Mouse (Mus musculus) small intestine, adult 2 months (tissue): ENCODE results near the gene Mapk6. TPM values are rescaled to one million over a fixed set of nuclear protein-coding genes. Genes with fewer than 3 reads are reported as not detected.

Experiments used
- H3K27ac ChIP-seq: fragments of 200-500 bp; 2 replicates; pipeline ENCODE4 v1.5.1; 2012; ENCODE audit warnings: low read depth, low read length, control low read depth, inconsistent platforms; ENCODE audit not compliant: insufficient read depth
- H3K27me3 ChIP-seq: fragments of 200-500 bp; 2 replicates; pipeline ENCODE4 v1.6.1; 2012; ENCODE audit warnings: mild to moderate bottlenecking, moderate library complexity, low read length, inconsistent platforms; ENCODE audit not compliant: control insufficient read depth, insufficient read depth
- H3K36me3 ChIP-seq: fragments of 200-500 bp; 2 replicates; pipeline ENCODE4 v1.6.1; 2012; ENCODE audit warnings: mild to moderate bottlenecking, low read length, control low read depth, inconsistent platforms; ENCODE audit not compliant: control insufficient read depth, insufficient read depth
- H3K4me1 ChIP-seq: fragments of 200-500 bp; 2 replicates; pipeline ENCODE4 v1.6.1; 2012; ENCODE audit warnings: low read length, inconsistent platforms, mixed read lengths; ENCODE audit not compliant: control insufficient read depth, insufficient read depth, insufficient read length
- H3K4me3 ChIP-seq: fragments of 200-500 bp; 2 replicates; pipeline ENCODE4 v1.5.1; 2012; ENCODE audit warnings: low read depth, mild to moderate bottlenecking, control low read depth, inconsistent platforms, low read length, moderate library complexity
- CTCF ChIP-seq: fragments of 200-500 bp; IDR thresholded peaks from 2 replicates; pipeline ENCODE4 v1.5.1; 2012; ENCODE audit warnings: low read depth, mild to moderate bottlenecking, control low read depth, inconsistent platforms, low read length, moderate library complexity, mixed read lengths; ENCODE audit not compliant: insufficient replicate concordance, insufficient read length; ENCODE audit errors: extremely low read depth
- POLR2A ChIP-seq: fragments of 200-500 bp; IDR thresholded peaks from 2 replicates; pipeline ENCODE4 v1.6.1; 2012; ENCODE audit warnings: low read depth, mild to moderate bottlenecking, control low read depth, inconsistent platforms, low read length, moderate library complexity
- WGBS: fragments of 180-500 bp; shearing (Covaris S2); methylation state at CpG from one replicate; pipeline ENCODE4 v1.1.7; 2018; 5-methylcytosine and 5-hydroxymethylcytosine counted together
- polyA plus RNA-seq: library from polyadenylated mRNA; depleted of rRNA; stranded (reverse); fragments of >200 nt; gene quantifications from 2 replicates; pipeline ENCODE4 v1.2.3, GENCODE M21; 2012

The Mapk6 gene
- polyA plus RNA-seq, 1 experiment, result 28.9 TPM

DNA sequence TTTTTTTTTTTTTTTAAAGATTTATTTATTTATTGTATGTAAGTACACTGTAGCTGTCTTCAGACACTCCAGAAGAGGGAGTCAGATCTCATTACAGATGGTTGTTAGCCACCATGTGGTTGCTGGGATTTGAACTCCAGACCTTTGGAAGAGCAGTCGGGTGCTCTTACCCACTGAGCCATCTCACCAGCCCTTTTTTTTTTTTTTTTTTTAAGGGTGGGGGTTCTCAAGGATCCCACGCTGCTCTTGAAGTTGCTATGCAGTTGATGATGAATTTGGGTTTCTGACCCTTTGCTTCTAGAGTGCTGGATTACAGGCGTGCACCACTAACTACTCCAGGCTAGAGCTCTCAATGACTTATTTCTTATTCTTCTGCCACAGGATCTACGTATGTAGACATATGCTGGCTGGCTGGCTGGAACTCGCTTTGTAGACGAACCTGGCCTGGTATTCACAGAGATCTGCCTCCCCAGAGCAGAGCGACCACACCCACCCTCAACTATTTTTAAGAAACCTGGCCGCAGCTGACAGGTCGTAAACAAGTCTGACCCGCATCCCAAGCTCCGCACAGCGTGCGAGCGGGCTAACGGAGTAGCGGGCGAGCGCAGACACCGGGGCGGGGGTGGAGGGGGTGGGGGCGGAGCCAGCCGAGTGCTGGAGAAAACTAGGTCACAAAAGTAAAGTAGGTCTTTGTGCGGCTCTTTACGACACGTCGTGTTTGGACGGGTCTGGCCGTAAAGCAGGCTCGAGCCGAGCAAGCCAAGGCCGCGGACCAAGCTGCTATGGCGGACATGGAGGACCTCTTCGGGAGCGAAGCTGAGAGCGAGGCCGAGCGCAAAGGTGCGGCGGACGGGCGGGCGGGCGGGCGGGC lies 31.2 kb upstream of the Mapk6 start, which contains the start of gene Leo1:
Gene Leo1 (plus strand): TSS at position 729 of the 871 bp plus-strand sequence.
- 1% methylated on average over 45 of the region's 45 CpGs for WGBS
- Histone ChIP-seq H3K4me3 (peak within 1 kb of the TSS; percentile 90), H3K4me1 (peaks cover 2% of the 10 kb centered on the region), H3K36me3 (peaks cover 7% of the 10 kb centered on the region), H3K27me3 (no peaks in the 10 kb centered on the region), H3K27ac (peak within 1 kb of the TSS; percentile 47; the same call in 1 of the 2 replicates)
- TF ChIP-seq POLR2A (peak; percentile 49; the same call in 1 of the 2 replicates), CTCF (no peak)

DNA sequence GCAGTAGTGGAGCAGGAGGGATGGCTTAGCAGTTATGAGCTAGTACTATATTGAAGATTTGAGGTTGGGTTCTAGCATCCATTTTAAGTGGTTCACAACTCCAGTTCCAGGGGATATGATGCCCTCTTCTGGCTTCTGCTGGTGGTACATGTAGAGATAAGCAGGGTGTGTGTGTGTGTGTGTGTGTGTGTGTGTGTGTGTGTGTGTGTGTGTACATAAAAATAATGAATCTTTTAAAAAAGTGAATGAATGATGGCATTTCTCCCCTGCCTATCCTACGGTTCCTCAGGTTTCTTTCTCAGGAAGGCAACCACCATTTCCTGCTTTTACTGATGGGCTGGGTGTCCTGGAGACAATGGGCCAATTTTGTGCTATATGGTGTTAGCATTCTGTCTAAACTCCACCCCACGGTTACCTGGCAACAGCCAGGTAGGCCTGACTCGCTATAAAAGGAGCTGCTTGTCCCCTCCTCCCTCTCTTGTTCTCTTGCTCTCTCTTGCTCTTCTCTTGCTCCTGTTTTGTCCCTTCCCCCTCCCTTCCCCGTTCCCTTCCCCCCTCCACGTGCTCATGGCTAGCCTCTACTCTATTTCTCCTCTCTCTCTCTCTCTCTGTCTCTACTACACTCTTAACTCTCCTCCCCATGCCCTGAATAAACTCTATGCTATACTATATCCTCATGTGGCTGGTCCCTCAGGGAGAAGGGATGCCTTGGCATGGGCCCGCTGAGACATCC lies 28.0 kb upstream of the Mapk6 start:
- H3K4me3 ChIP-seq, result no peak overlapping the region
- H3K36me3 ChIP-seq, result no peaks in the 10 kb centered on the region
- peaks cover 14% of the 10 kb centered on the region for H3K4me1 ChIP-seq
- WGBS, result 20% methylated on average over 6 of the region's 6 CpGs
- H3K27ac ChIP-seq, result no peak overlapping the region
- H3K27me3 ChIP-seq, result no peaks in the 10 kb centered on the region
- TF ChIP-seq POLR2A, result no peak
- no peak for TF ChIP-seq CTCF

DNA sequence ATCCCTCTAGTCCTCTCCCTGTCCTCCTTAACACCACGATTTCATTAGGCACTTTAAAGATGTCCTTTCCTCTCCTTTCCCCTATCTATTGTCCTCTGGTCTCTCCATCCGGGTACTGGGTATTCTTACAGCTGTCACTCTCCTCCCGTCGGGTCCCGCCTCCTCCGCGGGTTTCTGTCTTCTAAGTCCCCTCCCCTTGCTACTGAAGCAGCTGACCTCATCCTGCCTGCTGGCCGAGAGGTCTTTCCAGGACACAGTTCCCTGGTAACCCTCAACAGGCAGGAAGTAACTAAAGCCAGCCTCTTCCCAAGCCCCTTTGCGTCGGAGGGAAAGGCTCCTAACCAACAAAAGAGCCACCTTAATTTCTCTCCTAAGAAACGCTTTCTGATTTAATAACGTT lies 26.1 kb upstream of the Mapk6 start:
- 6% methylated on average over 12 of the region's 12 CpGs for WGBS
- H3K36me3 ChIP-seq, result no peaks in the 10 kb centered on the region
- H3K27ac ChIP-seq, result peak overlapping the region; percentile 57
- H3K27me3 ChIP-seq, result no peaks in the 10 kb centered on the region
- H3K4me3 ChIP-seq, result no peak overlapping the region
- peaks cover 12% of the 10 kb centered on the region; the same call in 1 of the 2 replicates for H3K4me1 ChIP-seq
- TF ChIP-seq POLR2A (no peak), CTCF (no peak)

DNA sequence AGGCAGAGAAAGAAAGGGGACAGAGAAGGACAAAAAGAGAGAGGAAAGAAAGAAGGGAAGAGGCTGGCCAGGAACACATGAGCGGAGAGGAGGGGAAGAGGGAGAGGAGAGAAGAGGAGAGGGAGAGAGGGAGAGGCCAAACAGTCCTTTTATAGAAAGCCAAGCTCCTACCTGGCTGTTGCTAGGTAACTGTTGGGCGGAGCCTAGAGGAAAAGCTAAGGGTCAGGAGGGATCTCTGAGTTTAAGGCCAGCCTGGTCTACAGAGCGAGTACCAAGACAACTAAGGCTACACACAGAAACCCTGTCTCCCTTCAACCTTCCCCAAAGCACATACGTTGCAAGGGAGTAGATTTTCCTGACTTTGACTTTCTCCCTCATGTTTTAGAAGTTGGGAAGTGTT lies 25.5 kb upstream of the Mapk6 start:
- Histone ChIP-seq H3K36me3 (no peaks in the 10 kb centered on the region), H3K4me1 (peaks cover 12% of the 10 kb centered on the region; the same call in 1 of the 2 replicates), H3K27ac (peak overlapping the region; percentile 57), H3K27me3 (no peaks in the 10 kb centered on the region), H3K4me3 (no peak overlapping the region)
- 81% methylated on average over 4 of the region's 4 CpGs for WGBS
- no peak for TF ChIP-seq CTCF

DNA sequence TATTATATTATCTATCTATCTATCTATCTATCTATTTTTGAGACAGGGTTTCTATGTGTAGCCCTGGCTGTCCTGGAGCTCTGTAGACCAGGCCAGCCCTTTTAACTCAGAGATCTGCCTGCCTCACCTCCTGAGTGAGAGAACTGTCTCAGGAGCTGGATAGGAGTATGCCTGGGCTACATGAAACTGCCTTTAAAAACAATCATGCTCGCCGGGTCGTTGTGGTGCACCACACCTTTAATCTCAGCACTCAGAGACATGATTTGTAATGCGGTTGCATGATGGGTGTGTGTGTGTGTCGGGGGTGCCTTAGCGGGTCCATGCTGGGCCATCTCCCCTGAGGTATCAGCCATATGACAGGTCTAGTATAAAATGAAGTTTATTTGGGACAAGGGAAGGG lies 25.1 kb upstream of the Mapk6 start:
- H3K27me3 ChIP-seq, result no peaks in the 10 kb centered on the region
- WGBS, result 69% methylated on average over 6 of the region's 6 CpGs

DNA sequence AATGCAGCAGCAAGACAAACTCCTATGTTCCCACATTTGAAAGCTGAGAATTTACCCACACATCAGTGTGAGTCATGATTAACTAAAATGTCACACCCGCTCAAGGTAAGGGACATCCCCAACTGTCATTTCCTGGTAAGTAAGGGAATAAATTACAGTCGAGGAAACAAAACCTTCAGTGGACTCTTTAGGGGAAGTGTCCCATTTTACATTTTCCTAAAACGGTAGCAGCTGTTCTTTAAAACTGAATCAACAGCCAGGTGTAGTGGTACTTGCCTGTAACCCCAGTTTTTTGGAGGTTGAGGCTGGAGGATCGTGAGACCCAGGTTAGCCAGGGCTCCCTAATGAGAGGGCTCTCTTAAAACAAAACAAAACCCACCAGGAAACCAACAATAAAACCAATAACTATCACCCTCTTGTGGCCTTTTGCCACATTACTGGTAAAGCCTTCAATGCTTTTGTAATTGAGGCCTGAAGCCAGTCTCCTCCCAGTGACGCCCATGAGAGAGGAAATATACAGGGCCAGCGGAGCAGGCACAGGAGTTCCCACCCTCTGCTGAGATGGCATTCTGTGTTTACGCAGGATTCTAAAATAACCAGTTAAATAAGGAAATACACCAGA lies 24.5 kb upstream of the Mapk6 start:
- 24% methylated on average over 7 of the region's 7 CpGs for WGBS
- no peaks in the 10 kb centered on the region for H3K27me3 ChIP-seq
- TF ChIP-seq CTCF (peak; percentile 58; the same call in 1 of the 2 replicates), POLR2A (no peak)
- H3K36me3 ChIP-seq, result no peaks in the 10 kb centered on the region
- no peak overlapping the region for H3K4me3 ChIP-seq
- peaks cover 12% of the 10 kb centered on the region; the same call in 1 of the 2 replicates for H3K4me1 ChIP-seq
- peak overlapping the region; percentile 56 for H3K27ac ChIP-seq

More for the DNA sequence above, 25.1 kb upstream of the Mapk6 start:
- Histone ChIP-seq H3K36me3 (no peaks in the 10 kb centered on the region), H3K4me1 (peaks cover 12% of the 10 kb centered on the region; the same call in 1 of the 2 replicates), H3K27ac (no peak overlapping the region), H3K4me3 (no peak overlapping the region)
- TF ChIP-seq POLR2A (no peak), CTCF (no peak)

DNA sequence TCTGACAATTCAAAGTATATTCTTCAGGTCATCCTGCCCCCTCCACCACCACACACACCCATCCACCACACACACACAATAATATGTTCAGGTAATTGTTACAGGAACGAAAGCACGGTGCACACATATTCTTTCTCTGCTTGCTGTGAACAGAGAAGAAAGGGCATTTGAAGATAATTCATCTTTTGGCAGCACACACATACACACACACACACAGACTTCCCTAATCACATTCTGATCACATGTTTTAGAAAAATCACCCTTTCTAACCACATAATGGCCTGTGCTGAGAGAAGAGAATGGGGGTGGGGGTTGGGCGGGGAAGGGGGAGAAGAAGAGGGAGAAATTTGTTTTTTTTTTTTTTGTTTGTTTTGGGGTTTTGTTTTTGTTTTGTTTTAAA lies 22.9 kb upstream of the Mapk6 start:
- Histone ChIP-seq H3K27ac (no peak overlapping the region), H3K27me3 (no peaks in the 10 kb centered on the region), H3K4me3 (no peak overlapping the region), H3K36me3 (no peaks in the 10 kb centered on the region), H3K4me1 (peaks cover 12% of the 10 kb centered on the region; the same call in 1 of the 2 replicates)
- 85% methylated on average over 3 of the region's 3 CpGs for WGBS
- TF ChIP-seq CTCF (no peak), POLR2A (no peak)
